Mouse (Mus musculus): ENCODE measurements at regions not wholly inside any gene's neighbourhood (a gene's known extent, or its start where the extent isn't known, plus 50 kb on each side); places are given as distances from the start of the nearest gene placed in this dataset.

DNA sequence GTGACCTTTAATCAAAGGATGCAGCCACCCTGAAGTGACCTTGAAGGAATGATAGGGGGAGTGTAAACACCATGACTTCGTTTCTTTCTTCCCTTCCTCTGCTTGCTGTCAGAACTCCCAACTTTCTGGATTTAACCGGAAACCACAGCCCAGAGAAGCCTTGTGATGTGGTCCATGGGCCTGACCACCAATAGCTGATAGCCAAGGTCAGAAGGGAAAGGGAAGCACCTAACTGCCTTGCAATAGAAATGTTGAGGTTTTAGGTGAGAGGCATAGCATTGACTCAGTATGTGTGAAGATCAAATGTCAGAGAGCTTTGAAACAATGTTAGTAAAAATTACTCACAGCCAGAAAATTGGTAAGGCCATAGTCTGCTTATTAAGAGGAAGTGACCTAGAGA, 89.2 kb upstream of the Sesn3 start:
- no peak for TF ChIP-seq CTCF (IDR thresholded peaks at IDR 0.05; ENCODE audit: extremely low read depth, insufficient read depth, low read length)
- no peak for TF ChIP-seq POLR2A (IDR thresholded peaks at IDR 0.05; ENCODE audit: extremely low read depth, insufficient read depth, low read length)
